Mouse (Mus musculus) 3134 (cell line): ENCODE results near the gene Rb1.

ENCODE experiments used
- DNase-seq: peaks from one replicate; pipeline ENCODE4 v3.0.0-alpha.2; 2011; ENCODE audit warnings: low spot score; ENCODE audit not compliant: insufficient read length; ENCODE audit errors: extremely low read depth

Gene Rb1

GRCm38 (mm10) chr14:73325456-73326381 is at the start of gene Rb1:
TSS of gene Rb1 (minus strand) at chr14:73325822.
- DNase-seq = peak; percentile 85

GRCm38 (mm10) chr14:73374315-73374890 is 48.8 kb upstream of the Rb1 start:
- no peak for DNase-seq

GRCm38 (mm10) chr14:73373606-73374005 is 48.0 kb upstream of the Rb1 start:
- DNase-seq = no peak

- DNase-seq = no peak
These were observed 47.4 kb upstream of the Rb1 start for GRCm38 (mm10) chr14:73372990-73373389.

- no peak for DNase-seq
These were observed 46.0 kb upstream of the Rb1 start for GRCm38 (mm10) chr14:73371577-73371976.

- no peak for DNase-seq
These were observed 45.2 kb upstream of the Rb1 start for GRCm38 (mm10) chr14:73370695-73371372.

GRCm38 (mm10) chr14:73370078-73370670 is 44.6 kb upstream of the Rb1 start:
- no peak for DNase-seq

GRCm38 (mm10) chr14:73369634-73370033 is 44.0 kb upstream of the Rb1 start:
- DNase-seq = no peak

- no peak for DNase-seq
These were observed 43.3 kb upstream of the Rb1 start for GRCm38 (mm10) chr14:73368966-73369365.

GRCm38 (mm10) chr14:73368221-73368620 is 42.6 kb upstream of the Rb1 start:
- DNase-seq = no peak

GRCm38 (mm10) chr14:73366278-73366677 is 40.7 kb upstream of the Rb1 start:
- no peak for DNase-seq

GRCm38 (mm10) chr14:73363782-73364181 is 38.2 kb upstream of the Rb1 start:
- no peak for DNase-seq

GRCm38 (mm10) chr14:73354700-73355099 is 29.1 kb upstream of the Rb1 start:
- DNase-seq = no peak

GRCm38 (mm10) chr14:73351118-73351517 is 25.5 kb upstream of the Rb1 start:
- DNase-seq = no peak

GRCm38 (mm10) chr14:73350029-73350428 is 24.4 kb upstream of the Rb1 start:
- no peak for DNase-seq

GRCm38 (mm10) chr14:73349061-73349670 is 23.5 kb upstream of the Rb1 start:
- no peak for DNase-seq

GRCm38 (mm10) chr14:73347302-73347701 is 21.7 kb upstream of the Rb1 start:
- no peak for DNase-seq

- no peak for DNase-seq
These were observed 20.0 kb upstream of the Rb1 start for GRCm38 (mm10) chr14:73345614-73346013.

- no peak for DNase-seq
These were observed 14.6 kb upstream of the Rb1 start for GRCm38 (mm10) chr14:73340051-73340755.

- DNase-seq = no peak
These were observed 14.0 kb upstream of the Rb1 start for GRCm38 (mm10) chr14:73339615-73340014.
